Mouse (Mus musculus) hindbrain, embryonic 16.5 days (tissue): ENCODE data around the gene 3110082I17Rik. TPM values are rescaled to one million over a fixed set of nuclear protein-coding genes. Genes with fewer than 3 reads are reported as not detected.

Experiments used
- ATAC-seq: fragments of 200-750 bp; cut with Nextera tagmentation; 2 replicates; pipeline ENCODE4 v1.8.0; 2017; ENCODE audit warnings: moderate TSS enrichment, moderate library complexity
- H3K27ac ChIP-seq: fragments of 300-500 bp; sonication (generic); 2 replicates; pipeline ENCODE4 v1.5.1; 2014; ENCODE audit warnings: low read depth, mild to moderate bottlenecking, control low read depth, low read length, moderate library complexity
- H3K27me3 ChIP-seq: fragments of 300-500 bp; sonication (generic); replicated peaks from 2 replicates; pipeline ENCODE4 v1.6.1; 2014; ENCODE audit warnings: low read length; ENCODE audit not compliant: control insufficient read depth, insufficient read depth
- H3K36me3 ChIP-seq: fragments of 300-500 bp; sonication (generic); 2 replicates; pipeline ENCODE4 v1.6.1; 2014; ENCODE audit warnings: mild to moderate bottlenecking, low read length, moderate library complexity, mixed read lengths; ENCODE audit not compliant: control insufficient read depth, insufficient read depth
- H3K4me1 ChIP-seq: fragments of 300-500 bp; sonication (generic); 2 replicates; pipeline ENCODE4 v1.6.1; 2014; ENCODE audit warnings: low read depth, low read length; ENCODE audit not compliant: control insufficient read depth, insufficient read depth
- H3K4me2 ChIP-seq: fragments of 300-500 bp; sonication (generic); 2 replicates; pipeline ENCODE4 v1.6.1; 2014; ENCODE audit warnings: mild to moderate bottlenecking, low read length, control low read depth, moderate library complexity
- H3K4me3 ChIP-seq: fragments of 300-500 bp; sonication (generic); 2 replicates; pipeline ENCODE4 v1.5.1; 2014; ENCODE audit warnings: mild to moderate bottlenecking, low read length, control low read depth, moderate library complexity
- H3K9ac ChIP-seq: fragments of 300-500 bp; sonication (generic); 2 replicates; pipeline ENCODE4 v1.6.1; 2014; ENCODE audit warnings: low read depth, mild to moderate bottlenecking, control low read depth, low read length, moderate library complexity
- H3K9me3 ChIP-seq: fragments of 300-500 bp; sonication (generic); 2 replicates; pipeline ENCODE4 v1.6.1; 2014; ENCODE audit warnings: mild to moderate bottlenecking, low read length, moderate library complexity; ENCODE audit not compliant: control insufficient read depth
- WGBS: fragments of 180-500 bp; shearing (Covaris S2); extraction: QIAGEN DNeasy Blood & Tissue Kit; methylation state at CpG from one replicate; pipeline ENCODE4 v1.1.7; 2014; 5-methylcytosine and 5-hydroxymethylcytosine counted together
- polyA plus RNA-seq: library from polyadenylated mRNA; unstranded; fragments of >200 nt; fragmentation: Nextera tagmentation; extraction: Ambion mirVana; gene quantifications from 2 replicates; pipeline ENCODE4 v1.2.1, GENCODE M21; 2015

3110082I17Rik gene
- polyA plus RNA-seq, 1 experiment from 2014 or later = 20.3 TPM

GRCm38 (mm10) chr5:139407121-139407885, 53.0 kb downstream of the 3110082I17Rik start:
- no peak for ATAC-seq
- Histone ChIP-seq H3K4me1 (peaks cover 5% of the 10 kb centered on the region), H3K9ac (no peak overlapping the region; the same call in 1 of the 2 replicates), H3K4me2 (no peak overlapping the region), H3K27me3 (no peaks in the 10 kb centered on the region), H3K36me3 (no peaks in the 10 kb centered on the region), H3K4me3 (no peak overlapping the region), H3K9me3 (no peaks in the 10 kb centered on the region), H3K27ac (no peak overlapping the region; the same call in 1 of the 2 replicates)
- WGBS = 85% methylated on average over 14 of the region's 14 CpGs

GRCm38 (mm10) chr5:139405953-139406352, 54.4 kb downstream of the 3110082I17Rik start:
- H3K9me3 ChIP-seq = no peaks in the 10 kb centered on the region
- no peaks in the 10 kb centered on the region for H3K36me3 ChIP-seq
- no peak overlapping the region for H3K4me2 ChIP-seq
- 59% methylated on average over 3 of the region's 3 CpGs for WGBS
- peaks cover 5% of the 10 kb centered on the region for H3K4me1 ChIP-seq
- H3K4me3 ChIP-seq = no peak overlapping the region
- no peaks in the 10 kb centered on the region for H3K27me3 ChIP-seq
- H3K9ac ChIP-seq = no peak overlapping the region
- no peak for ATAC-seq
- no peak overlapping the region for H3K27ac ChIP-seq

GRCm38 (mm10) chr5:139405478-139405877, 54.8 kb downstream of the 3110082I17Rik start:
- Histone ChIP-seq H3K9ac (no peak overlapping the region), H3K4me3 (no peak overlapping the region), H3K4me1 (peaks cover 5% of the 10 kb centered on the region), H3K36me3 (no peaks in the 10 kb centered on the region), H3K27me3 (no peaks in the 10 kb centered on the region), H3K4me2 (no peak overlapping the region), H3K9me3 (no peaks in the 10 kb centered on the region), H3K27ac (no peak overlapping the region)
- no peak for ATAC-seq
- whole genome bisulfite sequencing = 74% methylated on average over 7 of the region's 7 CpGs

GRCm38 (mm10) chr5:139404801-139405401, 55.4 kb downstream of the 3110082I17Rik start, which contains the start of gene C130050O18Rik:
TSS of gene C130050O18Rik (plus strand) at chr5:139405280.
- Histone ChIP-seq H3K27ac (no peak within 1 kb of the TSS), H3K9ac (no peak within 1 kb of the TSS), H3K27me3 (no peaks in the 10 kb centered on the region), H3K9me3 (no peaks in the 10 kb centered on the region), H3K36me3 (no peaks in the 10 kb centered on the region), H3K4me3 (no peak within 1 kb of the TSS), H3K4me1 (peaks cover 5% of the 10 kb centered on the region), H3K4me2 (no peak within 1 kb of the TSS)
- ATAC-seq = no peak
- 81% methylated on average over 6 of the region's 6 CpGs for WGBS

GRCm38 (mm10) chr5:139403692-139404260, 56.6 kb downstream of the 3110082I17Rik start:
- Histone ChIP-seq H3K9me3 (no peaks in the 10 kb centered on the region), H3K27ac (no peak overlapping the region), H3K4me3 (no peak overlapping the region), H3K4me2 (no peak overlapping the region), H3K4me1 (peaks cover 6% of the 10 kb centered on the region), H3K27me3 (no peaks in the 10 kb centered on the region), H3K9ac (no peak overlapping the region), H3K36me3 (no peaks in the 10 kb centered on the region)
- WGBS = 87% methylated on average over 8 of the region's 8 CpGs
- no peak for ATAC-seq

- ATAC-seq = no peak
- Histone ChIP-seq H3K27me3 (no peaks in the 10 kb centered on the region), H3K4me3 (no peak overlapping the region), H3K9ac (no peak overlapping the region), H3K4me1 (peaks cover 9% of the 10 kb centered on the region), H3K4me2 (no peak overlapping the region), H3K27ac (no peak overlapping the region), H3K36me3 (no peaks in the 10 kb centered on the region), H3K9me3 (no peaks in the 10 kb centered on the region)
- WGBS = 93% methylated on average over 2 of the region's 2 CpGs
These were observed 58.2 kb downstream of the 3110082I17Rik start for GRCm38 (mm10) chr5:139402106-139402505.

GRCm38 (mm10) chr5:139399991-139400390, 60.3 kb downstream of the 3110082I17Rik start:
- no peaks in the 10 kb centered on the region for H3K27me3 ChIP-seq
- 78% methylated on average over 14 of the region's 14 CpGs for WGBS
- no peak for ATAC-seq

GRCm38 (mm10) chr5:139398786-139399185, 61.5 kb downstream of the 3110082I17Rik start:
- H3K4me2 ChIP-seq = no peak overlapping the region
- no peak overlapping the region for H3K9ac ChIP-seq
- 87% methylated on average over 5 of the region's 5 CpGs for WGBS
- no peak overlapping the region for H3K27ac ChIP-seq
- peaks cover 8% of the 10 kb centered on the region for H3K4me1 ChIP-seq
- no peaks in the 10 kb centered on the region for H3K9me3 ChIP-seq
- no peaks in the 10 kb centered on the region for H3K27me3 ChIP-seq
- no peaks in the 10 kb centered on the region for H3K36me3 ChIP-seq
- ATAC-seq = no peak; the same call in 1 of the 2 replicates
- no peak overlapping the region for H3K4me3 ChIP-seq

More at GRCm38 (mm10) chr5:139399991-139400390, 60.3 kb downstream of the 3110082I17Rik start:
- no peak overlapping the region for H3K4me3 ChIP-seq
- H3K36me3 ChIP-seq = no peaks in the 10 kb centered on the region
- H3K9ac ChIP-seq = no peak overlapping the region
- H3K27ac ChIP-seq = no peak overlapping the region
- no peak overlapping the region for H3K4me2 ChIP-seq
- no peaks in the 10 kb centered on the region for H3K9me3 ChIP-seq
- peaks cover 8% of the 10 kb centered on the region for H3K4me1 ChIP-seq
